8 mouse cellular contexts compared by ENCODE assay signal in genomic region chr1:74389831-74390286, GRCm38 (mm10). TPM values are rescaled to one million over a fixed set of nuclear protein-coding genes. Genes with fewer than 3 reads are reported as not detected.
DNase-seq lines count a peak whose midpoint lies in the region; ATAC-seq lines count a peak whose summit lies in the region.

No protein-coding gene starts in this region.

- peaks cover 27% of the 10 kb centered on the region for H3K4me1 ChIP-seq in embryonic facial prominence, embryonic 14.5 days (ENCODE audit: control insufficient read depth, insufficient read depth, low read length)
- H3K4me1 ChIP-seq in hindbrain, embryonic 12.5 days, result peaks cover 32% of the 10 kb centered on the region
- H3K4me1 ChIP-seq in liver, embryonic 13.5 days (replicated peaks), result peaks cover 75% of the 10 kb centered on the region
- peaks cover 26% of the 10 kb centered on the region for H3K4me1 ChIP-seq in neural tube, embryonic 12.5 days

- H3K9me3 ChIP-seq in embryonic facial prominence, embryonic 14.5 days (ENCODE audit: control insufficient read depth, low read length), result no peaks in the 10 kb centered on the region
- H3K9me3 ChIP-seq in hindbrain, embryonic 12.5 days (replicated peaks), result no peaks in the 10 kb centered on the region
- H3K9me3 ChIP-seq in liver, embryonic 13.5 days (replicated peaks), result no peaks in the 10 kb centered on the region
- no peaks in the 10 kb centered on the region for H3K9me3 ChIP-seq in neural tube, embryonic 12.5 days

- H3K27ac ChIP-seq in embryonic facial prominence, embryonic 14.5 days (replicated peaks; ENCODE audit: low read depth, low read length), result peak overlapping the region; percentile 99
- H3K27ac ChIP-seq in hindbrain, embryonic 12.5 days, result peak overlapping the region; percentile 4; the same call in 1 of the 2 replicates
- peak overlapping the region; percentile 97 for H3K27ac ChIP-seq in liver, embryonic 13.5 days
- no peak overlapping the region for H3K27ac ChIP-seq in neural tube, embryonic 12.5 days

- no peaks in the 10 kb centered on the region for H3K27me3 ChIP-seq in embryonic facial prominence, embryonic 14.5 days (replicated peaks; ENCODE audit: control insufficient read depth, insufficient read depth, low read length)
- peaks cover 25% of the 10 kb centered on the region; the same call in 1 of the 2 replicates for H3K27me3 ChIP-seq in hindbrain, embryonic 12.5 days
- H3K27me3 ChIP-seq in liver, embryonic 13.5 days, result no peaks in the 10 kb centered on the region
- H3K27me3 ChIP-seq in neural tube, embryonic 12.5 days (replicated peaks), result peaks cover 6% of the 10 kb centered on the region

- H3K36me3 ChIP-seq in embryonic facial prominence, embryonic 14.5 days (ENCODE audit: control insufficient read depth, insufficient read depth, low read length), result peaks cover 16% of the 10 kb centered on the region
- peaks cover 10% of the 10 kb centered on the region for H3K36me3 ChIP-seq in hindbrain, embryonic 12.5 days
- H3K36me3 ChIP-seq in liver, embryonic 13.5 days, result peaks cover 20% of the 10 kb centered on the region
- H3K36me3 ChIP-seq in neural tube, embryonic 12.5 days, result peaks cover 14% of the 10 kb centered on the region; the same call in 1 of the 2 replicates

- H3K4me2 ChIP-seq in embryonic facial prominence, embryonic 14.5 days (ENCODE audit: low read depth, low read length), result peak overlapping the region; percentile 96
- peak overlapping the region; percentile 87 for H3K4me2 ChIP-seq in hindbrain, embryonic 12.5 days (replicated peaks)
- peak overlapping the region; percentile 96 for H3K4me2 ChIP-seq in liver, embryonic 13.5 days
- peak overlapping the region; percentile 82 for H3K4me2 ChIP-seq in neural tube, embryonic 12.5 days (replicated peaks)

- peak overlapping the region; percentile 56 for H3K9ac ChIP-seq in embryonic facial prominence, embryonic 14.5 days (ENCODE audit: low read depth, low read length)
- no peak overlapping the region for H3K9ac ChIP-seq in hindbrain, embryonic 12.5 days
- H3K9ac ChIP-seq in liver, embryonic 13.5 days, result peak overlapping the region; percentile 56
- H3K9ac ChIP-seq in neural tube, embryonic 12.5 days, result no peak overlapping the region

- DNase-seq in ovary, adult 18-20 months (ENCODE audit: low spot score), result peak; percentile 34
- no peak for DNase-seq in ovary, postnatal 10 days (ENCODE audit: low spot score)
- peak; percentile 89 for DNase-seq in embryonic facial prominence, embryonic 14.5 days (ENCODE audit: low spot score)
- DNase-seq in liver, embryonic 13.5 days, result peak; percentile 50
- no peak for DNase-seq in layer of hippocampus, adult 18-20 months (ENCODE audit: low spot score in 2 of 2)
- DNase-seq in left cerebral cortex, adult 11 months (ENCODE audit: low spot score), result no peak

- ATAC-seq in embryonic facial prominence, embryonic 14.5 days (ENCODE audit: low read depth), result 0 out of 2 replicates have a peak, but pooled peaks have one; percentile 1
- ATAC-seq in hindbrain, embryonic 12.5 days (ENCODE audit: low FRiP score), result no peak
- peak; percentile 16 for ATAC-seq in liver, embryonic 13.5 days (ENCODE audit: low read depth)
- ATAC-seq in neural tube, embryonic 12.5 days (ENCODE audit: low FRiP score, low read depth), result no peak

- 4% methylated on average over 26 of the region's 29 CpGs for WGBS in embryonic facial prominence, embryonic 14.5 days
- WGBS in hindbrain, embryonic 12.5 days, result 3% methylated on average over 29 of the region's 29 CpGs
- WGBS in liver, embryonic 13.5 days (ENCODE audit: insufficient replicate concordance), result 3% methylated on average over 29 of the region's 29 CpGs
- 5% methylated on average over 29 of the region's 29 CpGs for WGBS in neural tube, embryonic 12.5 days

- peak overlapping the region; percentile 91 for H3K4me3 ChIP-seq in embryonic facial prominence, embryonic 14.5 days (ENCODE audit: low read depth, low read length)
- peak overlapping the region; percentile 94; the same call in 1 of the 2 replicates for H3K4me3 ChIP-seq in hindbrain, embryonic 12.5 days
- peak overlapping the region; percentile 86 for H3K4me3 ChIP-seq in liver, embryonic 13.5 days (replicated peaks)
- peak overlapping the region; percentile 9; the same call in 1 of the 2 replicates for H3K4me3 ChIP-seq in neural tube, embryonic 12.5 days

RNA-seq across cellular contexts. Expression of gene Ctdsp1, which starts 1.4 kb away (rescaled TPM):
- 83.7 and 92.8 TPM in 2 replicates for polyA plus RNA-seq in embryonic facial prominence, embryonic 14.5 days (2014; fragmentation: Nextera tagmentation; extraction: Ambion mirVana)
- 38.8 and 39.2 TPM in 2 replicates for polyA plus RNA-seq in hindbrain, embryonic 12.5 days (2016; fragmentation: Nextera tagmentation; extraction: Ambion mirVana)
- 33.1 and 35.6 TPM in 2 replicates for polyA plus RNA-seq in liver, embryonic 13.5 days (2015; fragmentation: Nextera tagmentation; extraction: Ambion mirVana)
- polyA plus RNA-seq in neural tube, embryonic 12.5 days (2016; fragmentation: Nextera tagmentation; extraction: Ambion mirVana), result 29.9 and 31.3 TPM in 2 replicates
- total RNA-seq in layer of hippocampus, adult 18-20 months (2021), result 10 to 100 TPM; 28.9 to 29.1 TPM

RNA-seq across cellular contexts. Expression of gene Slc11a1, which starts 14.9 kb away (rescaled TPM):
- 5.6 and 5.7 TPM in 2 replicates for polyA plus RNA-seq in embryonic facial prominence, embryonic 14.5 days (2014; fragmentation: Nextera tagmentation; extraction: Ambion mirVana)
- polyA plus RNA-seq in hindbrain, embryonic 12.5 days (2016; fragmentation: Nextera tagmentation; extraction: Ambion mirVana), result 2.0 and 2.2 TPM in 2 replicates
- 9.6 and 10.0 TPM in 2 replicates for polyA plus RNA-seq in liver, embryonic 13.5 days (2015; fragmentation: Nextera tagmentation; extraction: Ambion mirVana)
- polyA plus RNA-seq in neural tube, embryonic 12.5 days (2016; fragmentation: Nextera tagmentation; extraction: Ambion mirVana), result 2.1 and 4.1 TPM in 2 replicates
- 1 to 10 TPM; 3.2 to 4.5 TPM for total RNA-seq in layer of hippocampus, adult 18-20 months (2021)

RNA-seq across cellular contexts. Expression of gene Vil1, which starts 19.3 kb away (rescaled TPM):
- polyA plus RNA-seq in embryonic facial prominence, embryonic 14.5 days (2014; fragmentation: Nextera tagmentation; extraction: Ambion mirVana), result 0.13 TPM in 1 of 2 replicates, not detected in the other
- polyA plus RNA-seq in hindbrain, embryonic 12.5 days (2016; fragmentation: Nextera tagmentation; extraction: Ambion mirVana), result 0.09 and 0.14 TPM in 2 replicates
- polyA plus RNA-seq in liver, embryonic 13.5 days (2015; fragmentation: Nextera tagmentation; extraction: Ambion mirVana), result 0.62 and 0.90 TPM in 2 replicates
- 0.15 and 0.17 TPM in 2 replicates for polyA plus RNA-seq in neural tube, embryonic 12.5 days (2016; fragmentation: Nextera tagmentation; extraction: Ambion mirVana)
- under 1 TPM; 0.32 to 0.36 TPM for total RNA-seq in layer of hippocampus, adult 18-20 months (2021)

RNA-seq across cellular contexts. Expression of gene Catip, which starts 28.0 kb away (rescaled TPM):
- polyA plus RNA-seq in embryonic facial prominence, embryonic 14.5 days (2014; fragmentation: Nextera tagmentation; extraction: Ambion mirVana), result 0.43 and 0.95 TPM in 2 replicates
- polyA plus RNA-seq in hindbrain, embryonic 12.5 days (2016; fragmentation: Nextera tagmentation; extraction: Ambion mirVana), result 1.4 and 1.5 TPM in 2 replicates
- polyA plus RNA-seq in liver, embryonic 13.5 days (2015; fragmentation: Nextera tagmentation; extraction: Ambion mirVana), result 0.08 and 0.13 TPM in 2 replicates
- 0.25 and 0.75 TPM in 2 replicates for polyA plus RNA-seq in neural tube, embryonic 12.5 days (2016; fragmentation: Nextera tagmentation; extraction: Ambion mirVana)
- total RNA-seq in layer of hippocampus, adult 18-20 months (2021), result 1 to 10 TPM; 1.0 to 1.2 TPM

Comparison
In these comparisons a context has a peak if more than half of its experiments do, and no peak if none do; other contexts are left out.
1. DNase-seq: peak in ovary, adult 18-20 months (single experiment), embryonic facial prominence, embryonic 14.5 days (single experiment) and liver, embryonic 13.5 days (single experiment); none in ovary, postnatal 10 days (single experiment), layer of hippocampus, adult 18-20 months (0 of 2) and left cerebral cortex, adult 11 months (single experiment).
2. ATAC-seq: peak in embryonic facial prominence, embryonic 14.5 days (single experiment) and liver, embryonic 13.5 days (single experiment); none in hindbrain, embryonic 12.5 days (single experiment) and neural tube, embryonic 12.5 days (single experiment).
3. H3K4me3 ChIP-seq: peak in every context shown above with its lines; median percentile 94 in hindbrain, embryonic 12.5 days; 91 in embryonic facial prominence, embryonic 14.5 days; 86 in liver, embryonic 13.5 days; 9 in neural tube, embryonic 12.5 days.
4. H3K9ac ChIP-seq: peak in embryonic facial prominence, embryonic 14.5 days (single experiment) and liver, embryonic 13.5 days (single experiment); none in hindbrain, embryonic 12.5 days (single experiment) and neural tube, embryonic 12.5 days (single experiment).
5. Peak in every context shown above with its lines, with median percentiles within 50 percentile points of each other: H3K4me2 ChIP-seq.